Mouse (Mus musculus): Measurements from ENCODE around the gene Chst14.

GRCm38 (mm10) chr2:118912706-118913105 is 13.6 kb upstream of the Chst14 start:
- TF ChIP-seq GATA1 (IDR thresholded peaks at IDR 0.05; ENCODE audit: borderline replicate concordance, low read length) (no peak), FLI1 (IDR thresholded peaks at IDR 0.05; ENCODE audit: low read length) (no peak)
